Mouse (Mus musculus) heart, postnatal 10 days (tissue): ENCODE data around the gene Nampt. TPM values are rescaled to one million over a fixed set of nuclear protein-coding genes. Genes with fewer than 3 reads are reported as not detected.

Experiments
- DNase-seq, 2 experiments: peaks; one replicate each; pipeline ENCODE4 v3.0.0; 2021
- intact Hi-C: fragments of 180-260 bp; cut with DNase I; formaldehyde crosslinking; loops from one replicate; pipeline ENCODE4 v1.15.1; 2025
- total RNA-seq, 2 experiments: library from RNA; stranded (reverse); gene quantifications; 2 replicates each; pipeline ENCODE4 v1.2.3; 2021

The Nampt gene
- 10 to 100 TPM; 28.6 to 52.8 TPM for total RNA-seq

DNA sequence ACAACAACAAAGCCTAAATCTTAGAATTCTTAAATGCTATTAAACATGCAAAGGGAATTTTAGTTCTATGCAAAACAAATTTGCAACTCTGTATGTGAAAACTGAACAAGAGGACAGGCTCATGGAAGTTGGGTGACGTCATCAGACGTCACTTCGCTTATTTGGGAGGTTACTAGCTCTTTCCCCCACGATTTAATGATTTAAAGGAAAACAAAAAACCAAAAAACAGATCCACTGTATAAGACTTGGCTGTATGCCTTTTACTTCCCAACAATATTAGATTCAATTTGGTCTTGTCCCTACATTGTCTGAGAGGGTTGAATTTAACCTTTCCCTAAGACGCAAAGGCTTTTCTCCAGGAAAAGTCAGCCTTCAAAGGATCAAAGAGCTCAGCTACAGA lies at the start of gene Nampt:
Nampt (plus strand) TSS at position 130 of the 400 bp plus-strand sequence.
- intact Hi-C loops = no loop called here
- peak in 1 of 2 experiments; percentile 13 for DNase-seq

DNA sequence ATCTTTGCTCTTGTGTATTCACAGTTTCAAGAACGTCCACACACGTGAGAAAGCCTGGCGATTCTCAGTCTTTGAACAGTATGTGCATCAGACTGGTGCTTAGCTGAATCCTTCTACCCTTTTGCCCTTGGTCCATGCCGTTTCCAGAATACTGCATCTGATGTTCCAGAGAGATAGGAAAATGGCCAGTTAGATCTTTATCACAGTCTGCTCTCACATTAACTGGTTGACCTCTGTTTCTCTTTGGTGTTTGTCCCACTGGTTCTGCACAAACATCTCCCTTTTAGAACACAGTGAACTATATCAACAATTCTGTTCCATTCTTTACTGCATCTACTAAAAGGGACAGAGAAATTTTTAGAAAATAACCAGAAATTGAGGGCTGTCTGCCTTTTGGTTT lies 48.6 kb upstream of the Nampt start:
- DNase-seq = no peak
- intact Hi-C loops = no loop called here

DNA sequence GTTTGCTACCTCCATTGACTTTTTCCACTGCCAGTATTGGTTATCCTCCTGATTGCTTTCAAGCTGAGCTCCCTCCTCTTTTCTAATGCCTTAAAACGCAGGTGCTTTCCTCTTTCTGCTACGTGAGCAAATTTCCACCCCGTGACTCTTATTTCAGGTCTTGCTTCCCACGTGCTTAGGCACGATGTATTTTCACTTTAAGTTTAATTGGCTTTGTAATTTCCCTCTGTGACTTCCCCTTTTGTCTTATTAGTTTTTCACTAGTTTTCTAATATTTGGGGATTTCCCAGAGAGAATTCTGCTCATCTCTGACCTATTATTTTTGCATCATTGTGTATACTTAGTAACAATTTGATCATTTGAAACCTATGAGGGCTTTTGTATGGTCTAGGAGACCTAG lies 44.8 kb upstream of the Nampt start:
- DNase-seq = no peak

DNA sequence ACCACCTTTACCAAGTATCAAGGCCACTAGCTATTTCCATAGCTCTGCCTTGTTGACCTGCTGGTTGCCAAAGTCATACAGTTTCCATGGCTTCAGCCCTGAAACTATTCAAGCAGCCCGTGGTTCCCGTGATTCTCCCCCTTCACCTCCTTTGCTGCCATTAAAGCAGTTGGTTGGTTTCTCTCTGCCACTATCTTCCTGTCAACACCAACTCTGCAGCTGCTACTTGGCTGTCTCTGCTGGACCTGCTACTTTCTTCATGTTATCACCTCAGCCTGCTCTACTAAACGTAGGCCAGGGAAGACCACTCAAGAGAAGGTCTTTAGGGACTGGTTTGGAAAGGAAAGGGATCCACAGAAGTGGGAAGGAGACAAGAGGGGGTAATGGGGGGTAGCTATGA lies 30.3 kb upstream of the Nampt start:
- peak; percentile 50 to 54 for DNase-seq
- intact Hi-C loops = no loop called here

More for the DNA sequence above, 44.8 kb upstream of the Nampt start:
- intact Hi-C loops = no loop called here

DNA sequence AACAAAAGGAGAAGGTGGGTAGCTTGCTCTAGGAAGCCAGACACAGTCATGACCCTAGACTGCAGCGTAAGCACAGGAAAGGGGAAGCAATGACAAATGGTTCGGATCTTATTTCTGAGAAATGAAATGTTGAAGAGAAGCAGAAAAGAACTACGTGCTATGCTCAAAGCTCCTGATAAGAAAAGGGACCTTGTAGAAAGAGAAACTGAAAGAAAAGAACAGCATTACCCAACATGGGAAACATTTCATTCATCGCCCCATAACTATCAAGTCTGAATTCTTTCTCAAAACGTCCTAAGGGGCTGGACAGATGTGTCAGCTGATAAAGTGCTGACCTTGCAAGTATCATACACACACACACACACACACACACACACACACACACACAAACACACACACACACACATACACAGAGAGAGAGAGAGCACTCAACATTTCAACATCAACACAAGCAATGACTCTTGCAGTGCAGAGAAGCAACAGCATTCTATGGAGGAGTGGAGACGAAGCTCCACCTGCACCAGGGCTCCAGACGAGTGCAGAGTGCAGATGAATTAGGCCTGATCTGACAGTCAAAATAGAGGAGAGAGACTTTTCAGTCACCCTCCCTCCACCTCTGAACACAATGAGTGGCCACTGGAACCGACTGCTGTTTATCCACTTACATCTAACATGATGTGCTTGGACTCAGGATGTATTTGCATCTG lies 23.4 kb upstream of the Nampt start:
- intact Hi-C loops = no loop called here
- peak in 1 of 2 experiments; percentile 1 for DNase-seq

DNA sequence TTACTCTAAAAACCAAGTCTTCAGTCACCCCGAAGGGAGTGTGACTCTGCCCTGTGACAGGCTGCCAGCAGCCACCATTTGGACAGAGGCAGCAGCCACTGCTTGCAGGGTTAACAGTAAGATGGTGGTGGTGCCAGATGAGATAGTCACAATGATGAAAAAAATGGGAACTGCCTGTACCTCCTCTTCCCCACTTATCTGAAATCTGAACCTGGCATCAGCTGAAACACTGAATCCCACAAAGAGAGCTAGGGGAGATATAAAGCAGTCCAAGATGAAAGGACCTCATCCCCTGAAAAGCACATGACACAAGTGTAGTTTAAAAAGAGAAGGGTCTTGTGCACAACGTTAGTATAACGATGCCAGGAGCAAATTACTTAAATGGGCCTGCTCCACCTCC lies 21.9 kb upstream of the Nampt start:
- no peak for DNase-seq
- intact Hi-C loops = no loop called here

DNA sequence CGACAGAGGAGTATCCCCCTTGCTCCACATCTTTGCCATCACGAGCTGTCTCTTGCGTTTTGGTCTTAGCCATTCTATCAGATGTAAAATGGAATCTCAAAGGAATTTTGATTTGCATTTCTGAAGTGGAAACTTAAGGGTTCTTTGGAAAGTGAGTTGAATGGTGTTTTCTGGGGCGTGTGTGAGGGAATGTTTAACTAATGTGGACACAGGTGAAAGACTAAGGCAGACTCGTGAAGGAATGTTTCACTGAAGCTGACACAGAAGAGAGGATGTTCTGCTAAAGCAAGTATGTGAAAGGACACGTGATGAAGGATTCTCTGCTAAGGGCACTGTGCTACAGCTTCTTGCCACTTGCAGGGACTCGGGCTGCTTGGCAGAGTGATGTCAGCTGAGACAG lies 18.3 kb upstream of the Nampt start:
- no peak for DNase-seq

DNA sequence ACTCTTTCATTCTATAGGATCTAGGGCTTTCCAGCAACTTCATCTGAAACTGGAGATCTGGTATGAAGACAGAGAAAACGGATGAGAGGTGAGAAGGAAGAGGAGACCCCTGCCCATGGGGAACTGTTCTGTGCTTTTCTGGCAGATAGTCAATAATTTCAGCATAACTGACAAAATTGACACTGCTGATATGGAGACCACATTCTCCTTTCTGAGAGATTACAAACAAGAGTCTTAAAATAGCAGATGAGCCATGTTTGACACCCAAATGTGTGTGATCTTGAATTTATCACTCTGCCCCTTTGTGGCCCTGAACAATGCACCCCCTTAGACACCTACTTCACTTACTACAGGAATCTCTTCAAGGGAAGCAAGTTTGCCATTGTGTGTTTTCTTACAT lies 13.8 kb upstream of the Nampt start:
- DNase-seq = no peak
- intact Hi-C loops = no loop called here

More for the DNA sequence above, 18.3 kb upstream of the Nampt start:
- intact Hi-C loops = no loop called here

DNA sequence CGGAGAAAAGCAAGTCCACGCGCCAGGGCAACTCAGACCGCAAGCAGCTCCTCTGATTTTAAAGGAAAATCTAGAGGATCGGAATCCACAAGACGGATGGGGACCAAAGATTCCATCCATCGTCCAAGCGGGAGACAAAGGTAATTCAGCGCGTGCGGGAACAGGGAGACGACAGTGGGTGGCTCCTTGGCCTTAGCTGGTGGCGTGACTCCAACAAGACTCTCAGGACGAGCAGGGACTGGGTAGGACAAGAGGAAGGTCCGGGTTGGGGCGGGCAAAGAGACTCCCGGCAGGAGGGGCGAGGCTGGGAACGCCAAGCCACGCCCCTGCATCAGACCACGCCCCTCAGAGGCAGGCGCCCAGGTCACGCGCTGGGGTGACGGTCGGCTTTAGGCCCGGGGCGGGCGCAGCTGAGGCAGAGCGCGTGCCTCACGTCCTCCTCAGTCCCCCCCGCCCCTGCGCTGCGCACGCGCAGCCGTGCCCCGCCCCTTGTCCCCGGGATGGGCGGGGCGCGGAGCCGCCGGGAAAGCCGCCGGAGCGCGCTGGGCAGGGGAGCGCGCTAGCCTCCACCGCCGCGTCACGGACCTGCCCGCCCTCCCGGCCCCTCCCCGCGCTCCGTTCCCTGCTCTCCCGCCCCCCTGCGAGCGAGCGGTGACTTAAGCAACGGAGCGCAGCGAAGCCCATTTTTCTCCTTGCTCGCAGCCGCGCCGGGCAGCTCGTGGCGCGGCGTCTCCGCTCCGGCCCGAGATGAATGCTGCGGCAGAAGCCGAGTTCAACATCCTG lies 669 bp downstream of the Nampt start:
- intact Hi-C loops = loop anchor here (2.0 to 5.0 kb wide), 3 partner anchors 37 to 77 kb away; no protein-coding TSS in a partner anchor
- DNase-seq = peak; percentile 99

DNA sequence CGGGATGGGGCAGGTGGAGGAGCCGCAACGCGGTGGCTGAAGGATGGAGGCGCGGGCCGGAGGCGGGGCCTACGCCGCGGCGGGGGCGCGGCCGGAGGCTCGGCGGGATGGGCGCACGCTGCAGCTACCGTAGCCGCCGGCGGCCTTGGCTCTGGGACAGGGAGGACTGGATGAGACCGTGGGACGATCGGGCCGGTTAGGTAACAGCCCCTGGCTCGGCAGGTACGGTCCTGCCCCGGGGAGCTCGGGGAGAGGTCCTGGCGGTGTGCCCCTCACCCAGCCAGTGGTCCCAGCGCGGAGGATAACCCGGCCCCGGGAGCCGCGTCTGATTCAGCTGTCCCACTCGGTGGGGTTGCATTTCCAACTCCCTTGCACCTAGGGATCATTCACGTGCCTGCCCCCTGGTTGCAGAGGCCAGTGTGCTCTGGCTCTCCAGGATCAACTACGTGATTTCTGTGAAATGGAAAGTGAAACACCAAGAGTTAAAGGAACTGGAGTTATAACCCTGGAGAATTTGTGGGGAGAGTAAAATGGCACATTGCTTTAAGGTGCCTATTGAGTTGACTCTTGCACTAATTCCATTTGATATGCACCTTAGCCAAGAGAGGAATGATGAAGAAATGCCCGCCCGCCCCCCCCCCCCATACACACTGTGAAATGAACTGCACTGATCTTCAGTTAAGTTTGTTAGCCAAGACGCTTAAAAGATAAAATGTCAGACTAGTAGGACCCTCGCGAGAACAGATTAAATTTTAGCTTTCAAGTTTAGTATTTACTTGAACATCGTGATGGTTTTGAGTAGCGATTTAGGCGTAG lies 1.6 kb downstream of the Nampt start:
- intact Hi-C loops = loop anchor here (2.0 to 5.0 kb wide), 3 partner anchors 36 to 76 kb away; no protein-coding TSS in a partner anchor
- DNase-seq = peak; percentile 75 to 77

DNA sequence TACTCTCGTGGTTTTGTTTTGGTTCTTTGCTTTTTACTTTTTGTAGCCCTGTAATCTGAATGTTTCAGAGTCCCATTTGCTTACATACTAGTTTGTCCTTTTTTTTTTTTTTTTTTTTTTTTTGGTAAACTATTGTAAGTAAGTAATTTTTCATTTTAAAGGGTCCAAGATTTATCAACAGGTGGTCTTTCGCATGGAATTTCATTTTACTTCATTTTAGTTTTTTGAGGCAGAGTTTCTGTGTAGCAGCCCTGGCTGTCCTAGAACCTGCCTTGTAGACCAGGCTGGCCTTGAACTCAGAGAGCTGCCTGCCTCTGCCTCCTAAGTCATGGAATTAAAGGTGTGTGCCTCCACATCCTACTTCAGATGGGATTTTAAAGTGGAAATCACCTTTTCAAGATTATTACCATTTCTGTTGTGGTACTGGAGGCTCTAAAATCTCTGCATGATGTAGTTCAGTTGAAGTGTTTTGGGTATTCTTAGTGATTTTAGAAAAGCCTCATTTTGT lies 2.2 kb downstream of the Nampt start:
- no peak for DNase-seq
- intact Hi-C loops = loop anchor here (2.0 to 5.0 kb wide), 3 partner anchors 35 to 76 kb away; no protein-coding TSS in a partner anchor

DNA sequence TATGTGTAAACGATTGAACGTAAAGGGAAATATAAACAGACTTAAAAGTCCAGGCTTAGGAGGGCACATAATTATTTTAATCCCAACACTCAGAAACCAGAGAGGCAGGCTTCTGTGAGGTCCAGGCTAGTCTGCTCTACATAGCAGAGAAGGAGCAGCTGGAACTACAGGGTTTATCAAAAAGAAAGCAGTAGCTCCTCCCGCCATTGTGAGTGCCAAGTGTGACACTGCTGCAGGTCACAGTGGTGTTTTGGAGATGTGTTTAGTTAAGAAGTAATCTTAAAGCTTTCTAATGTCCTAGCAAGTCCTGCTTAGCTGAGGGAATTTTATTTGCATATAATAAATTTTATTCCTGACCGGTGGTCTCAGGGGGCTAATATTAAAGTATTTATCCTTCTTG lies 2.7 kb downstream of the Nampt start:
- peak; percentile 15 to 33 for DNase-seq
- intact Hi-C loops = loop anchor here (5.0 kb wide), 1 partner anchor 75 kb away; no protein-coding TSS in a partner anchor

DNA sequence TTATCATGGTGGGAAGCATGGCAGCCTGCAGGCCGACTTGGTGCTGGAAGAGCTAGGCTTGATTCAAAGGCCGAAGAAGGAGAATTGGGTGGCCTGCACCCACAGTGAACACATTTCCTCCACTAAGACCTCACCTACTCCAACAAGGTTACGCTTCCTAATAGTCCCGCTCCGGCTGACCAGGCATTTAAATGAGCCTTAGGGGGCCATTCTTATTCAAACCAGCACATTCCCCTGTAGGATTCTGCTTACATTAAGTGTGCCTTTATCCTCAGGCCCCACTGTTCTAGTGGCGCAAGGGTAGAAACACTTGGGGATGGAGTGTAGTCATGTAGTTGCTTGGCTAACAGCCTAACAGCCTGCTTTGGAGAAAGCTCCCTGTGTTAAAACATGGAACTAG lies 5.2 kb downstream of the Nampt start:
- intact Hi-C loops = loop anchor here (5.0 kb wide), 1 partner anchor 73 kb away; no protein-coding TSS in a partner anchor
- no peak for DNase-seq

DNA sequence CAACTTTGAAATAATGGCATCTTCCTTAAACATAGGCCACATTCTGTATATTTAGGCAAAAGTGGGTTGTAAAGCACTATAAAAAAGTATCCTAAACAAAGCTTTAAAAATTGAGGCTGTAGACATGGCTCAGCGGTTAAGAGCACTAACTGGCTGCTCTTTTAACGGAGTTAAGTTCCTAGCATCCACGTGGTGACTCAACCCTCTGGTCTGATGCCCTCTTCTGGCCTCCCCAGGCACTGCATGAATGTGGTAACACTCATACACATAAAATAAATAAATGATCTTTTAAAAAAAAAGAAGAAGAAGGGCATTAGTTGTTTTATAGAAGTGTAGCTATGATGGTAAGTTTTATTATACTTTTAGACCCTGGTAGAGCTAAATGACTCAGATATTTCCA lies 7.6 kb downstream of the Nampt start:
- intact Hi-C loops = loop anchor here (2.0 kb wide), 1 partner anchor 188 kb away; no protein-coding TSS in a partner anchor
- peak; percentile 44 to 74 for DNase-seq

DNA sequence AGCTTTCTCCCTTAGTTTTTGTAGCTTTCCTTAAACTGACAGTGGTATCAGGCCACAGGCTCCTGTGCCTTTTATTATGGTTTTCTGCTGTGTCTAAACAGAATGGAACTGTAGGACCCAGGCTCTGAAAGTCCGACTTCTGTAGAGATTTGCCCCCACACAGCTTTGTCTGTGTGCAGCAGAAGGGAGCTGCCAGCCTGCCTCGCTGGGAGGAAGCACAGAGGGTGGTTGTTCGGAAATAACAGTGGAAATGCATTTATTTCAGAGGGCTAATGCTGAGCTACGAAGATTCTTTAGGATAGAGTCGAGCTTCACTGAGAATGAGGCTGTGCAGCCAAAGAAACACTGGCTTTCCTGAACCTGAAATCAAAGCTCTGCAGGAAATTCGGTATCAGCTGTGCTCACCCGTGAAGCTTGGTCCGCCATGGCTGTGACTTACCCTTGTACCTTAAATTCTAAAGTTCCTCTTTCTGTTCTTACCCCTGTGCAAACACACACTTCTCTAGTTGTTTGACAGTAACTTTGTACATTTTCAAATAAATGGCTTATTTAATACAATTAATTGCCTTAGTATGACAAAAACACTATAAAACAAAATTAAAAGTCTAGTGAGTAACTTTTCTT lies 8.9 kb downstream of the Nampt start:
- intact Hi-C loops = no loop called here
- DNase-seq = no peak

DNA sequence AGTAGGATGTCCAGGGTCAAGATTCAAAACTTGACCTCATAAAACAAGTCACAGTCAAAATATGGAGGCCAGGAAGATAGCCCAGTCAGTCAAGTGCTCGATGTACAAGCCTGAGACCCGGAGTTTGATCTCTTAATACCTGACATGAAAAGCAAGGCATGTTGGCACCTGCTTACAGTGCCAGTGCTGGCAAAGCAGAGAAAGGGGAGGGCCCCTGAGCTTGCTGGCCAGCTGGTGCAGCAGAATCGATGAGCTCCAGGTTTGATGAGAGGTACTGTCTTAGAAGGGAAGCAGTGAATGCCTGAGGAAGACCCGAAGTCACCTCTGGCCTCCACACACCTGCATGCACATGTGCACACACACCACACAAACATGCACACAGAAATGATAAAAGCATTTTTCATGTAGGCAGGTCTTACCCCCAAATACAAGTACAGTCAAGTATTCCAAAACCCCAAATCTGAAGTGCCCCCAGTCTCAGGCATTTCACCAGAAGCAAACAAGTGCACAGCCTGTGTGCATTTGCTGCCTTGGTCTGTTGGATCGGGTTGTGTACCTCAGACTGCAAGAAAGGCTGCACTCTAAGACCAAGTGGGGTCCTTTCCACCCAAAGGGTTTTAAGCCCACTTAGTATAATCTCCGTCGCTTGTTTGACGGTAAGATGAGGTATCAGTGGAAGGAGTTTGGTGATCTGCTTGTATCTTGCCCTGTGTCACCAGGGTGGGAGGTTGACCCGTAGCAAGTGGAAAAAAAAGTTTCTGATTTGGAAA lies 10.2 kb downstream of the Nampt start:
- intact Hi-C loops = no loop called here
- no peak for DNase-seq

DNA sequence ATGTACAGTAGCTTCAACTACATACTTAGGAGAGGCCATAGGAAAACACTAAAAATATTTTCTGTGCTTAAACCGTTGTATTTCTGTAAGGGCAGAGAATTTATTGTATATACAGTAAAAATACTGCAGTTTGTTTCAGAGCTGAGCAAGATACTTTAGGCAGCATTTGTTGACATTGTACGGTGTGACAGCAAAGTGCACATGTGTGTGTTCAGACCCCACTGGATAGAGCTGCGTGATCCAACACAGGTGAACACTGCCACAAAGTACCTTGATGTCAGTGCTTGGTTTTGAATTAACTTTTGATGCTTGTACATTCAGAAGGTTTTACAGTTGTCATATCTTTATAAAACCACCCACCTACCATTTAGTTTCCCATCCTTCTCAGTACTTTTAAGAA lies 12.7 kb downstream of the Nampt start:
- DNase-seq = no peak

DNA sequence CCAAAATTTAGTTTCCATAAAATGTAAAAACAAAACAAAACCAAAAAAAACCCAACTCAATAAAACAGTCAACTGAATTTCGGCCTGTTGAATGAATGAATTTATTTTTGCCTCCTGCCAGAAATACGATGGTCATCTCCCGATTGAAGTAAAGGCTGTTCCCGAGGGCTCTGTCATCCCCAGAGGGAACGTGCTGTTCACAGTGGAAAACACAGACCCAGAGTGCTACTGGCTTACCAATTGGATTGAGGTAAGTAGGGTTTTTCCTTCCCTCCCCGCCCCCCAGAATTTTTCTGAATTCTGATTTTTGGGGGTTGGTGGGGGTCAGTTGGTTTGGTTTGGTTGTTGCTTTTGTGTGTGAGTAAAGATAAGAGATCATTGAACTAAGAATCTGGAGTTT lies 15.4 kb downstream of the Nampt start:
- intact Hi-C loops = no loop called here
- no peak for DNase-seq

More for the DNA sequence above, 12.7 kb downstream of the Nampt start:
- intact Hi-C loops = no loop called here

DNA sequence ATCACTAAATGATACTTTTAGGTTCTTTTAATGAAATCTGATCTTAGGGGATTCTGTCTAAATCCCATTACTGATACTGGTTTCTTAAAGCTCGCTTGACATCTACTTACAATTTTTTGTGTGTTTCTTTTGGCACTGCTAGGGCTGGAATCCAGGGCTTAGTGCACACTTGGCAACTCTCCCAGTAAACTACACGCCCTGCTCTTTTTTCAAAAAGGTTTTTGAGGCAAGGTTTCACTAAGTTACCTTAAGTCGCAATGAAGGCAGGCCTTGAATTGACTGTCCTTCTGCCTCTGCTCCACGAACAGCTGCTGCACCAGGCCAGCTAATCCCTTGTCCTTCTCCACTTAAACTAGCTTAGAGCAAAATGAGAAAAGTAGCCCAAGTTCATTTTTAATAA lies 15.9 kb downstream of the Nampt start:
- intact Hi-C loops = no loop called here
- peak; percentile 36 to 39 for DNase-seq
